Mouse (Mus musculus): ENCODE data around the gene Tarm1. TPM values are rescaled to one million over a fixed set of nuclear protein-coding genes. Genes with fewer than 3 reads are reported as not detected.

The Tarm1 gene
- polyA plus RNA-seq, 1 experiment from 2014 or later, result not detected

Other genes starting within 250 kb of the Tarm1 start
- 182 and 192 TPM in 2 replicates for gene Myadm, start 213.5 kb downstream of the Tarm1 start, polyA plus RNA-seq (2014; fragmentation: Nextera tagmentation; extraction: Ambion mirVana)
- 0.36 and 0.70 TPM in 2 replicates for gene Prkcg, start 213.4 kb downstream of the Tarm1 start, polyA plus RNA-seq (2014; fragmentation: Nextera tagmentation; extraction: Ambion mirVana)
- 1.9 and 2.7 TPM in 2 replicates for gene Cacng7, start 169.7 kb downstream of the Tarm1 start, polyA plus RNA-seq (2014; fragmentation: Nextera tagmentation; extraction: Ambion mirVana)
- 2.5 and 3.1 TPM in 2 replicates for gene Cacng8, start 111.9 kb downstream of the Tarm1 start, polyA plus RNA-seq (2014; fragmentation: Nextera tagmentation; extraction: Ambion mirVana)
- 0.13 TPM in 1 of 2 replicates, not detected in the other for gene Cacng6, start 78.4 kb downstream of the Tarm1 start, polyA plus RNA-seq (2014; fragmentation: Nextera tagmentation; extraction: Ambion mirVana)
- 0.09 and 0.16 TPM in 2 replicates for gene Oscar, start 113.5 kb upstream of the Tarm1 start, polyA plus RNA-seq (2014; fragmentation: Nextera tagmentation; extraction: Ambion mirVana)
- gene Ndufa3, start 114.7 kb upstream of the Tarm1 start, polyA plus RNA-seq (2014; fragmentation: Nextera tagmentation; extraction: Ambion mirVana), result 577 and 640 TPM in 2 replicates
- gene Tfpt, start 127.3 kb upstream of the Tarm1 start, polyA plus RNA-seq (2014; fragmentation: Nextera tagmentation; extraction: Ambion mirVana), result 19.1 and 23.4 TPM in 2 replicates
- gene Prpf31, start 127.4 kb upstream of the Tarm1 start, polyA plus RNA-seq (2014; fragmentation: Nextera tagmentation; extraction: Ambion mirVana), result 94.8 and 109 TPM in 2 replicates
- gene Cnot3, start 142.6 kb upstream of the Tarm1 start, polyA plus RNA-seq (2014; fragmentation: Nextera tagmentation; extraction: Ambion mirVana), result 65.7 and 71.7 TPM in 2 replicates
- gene Leng1, start 163.2 kb upstream of the Tarm1 start, polyA plus RNA-seq (2014; fragmentation: Nextera tagmentation; extraction: Ambion mirVana), result 13.1 and 13.4 TPM in 2 replicates
- gene Tmc4, start 174.9 kb upstream of the Tarm1 start, polyA plus RNA-seq (2014; fragmentation: Nextera tagmentation; extraction: Ambion mirVana), result 60.5 and 64.1 TPM in 2 replicates
- gene Tsen34, start 190.2 kb upstream of the Tarm1 start, polyA plus RNA-seq (2014; fragmentation: Nextera tagmentation; extraction: Ambion mirVana), result 244 and 253 TPM in 2 replicates
- 38.7 and 43.8 TPM in 2 replicates for gene Mboat7, start 190.9 kb upstream of the Tarm1 start, polyA plus RNA-seq (2014; fragmentation: Nextera tagmentation; extraction: Ambion mirVana)
- gene Rps9, start 201.4 kb upstream of the Tarm1 start, polyA plus RNA-seq (2014; fragmentation: Nextera tagmentation; extraction: Ambion mirVana), result 1,715 and 1,748 TPM in 2 replicates
- 0.77 and 0.81 TPM in 2 replicates for gene Pirb, start 217.8 kb upstream of the Tarm1 start, polyA plus RNA-seq (2014; fragmentation: Nextera tagmentation; extraction: Ambion mirVana)

Measured in intestine, embryonic 14.5 days (tissue).